Mouse (Mus musculus) forebrain, embryonic 10.5 days (tissue): ENCODE data around the gene Pcyox1. TPM values are rescaled to one million over a fixed set of nuclear protein-coding genes. Genes with fewer than 3 reads are reported as not detected.

Experiments used
- DNase-seq: peaks from one replicate; pipeline ENCODE4 v3.0.0-alpha.2; 2017; ENCODE audit warnings: low spot score; ENCODE audit errors: extremely low spot score
- H3K27ac ChIP-seq: fragments of 300-500 bp; sonication (generic); 2 replicates; pipeline ENCODE4 v1.5.1; 2016; ENCODE audit warnings: mild to moderate bottlenecking
- H3K27me3 ChIP-seq: fragments of 300-500 bp; sonication (generic); 2 replicates; pipeline ENCODE4 v1.6.1; 2016; ENCODE audit warnings: mild to moderate bottlenecking; ENCODE audit not compliant: poor library complexity, severe bottlenecking
- H3K36me3 ChIP-seq: fragments of 300-500 bp; sonication (generic); replicated peaks from 2 replicates; pipeline ENCODE4 v1.6.1; 2016; ENCODE audit warnings: mild to moderate bottlenecking, moderate library complexity
- H3K4me1 ChIP-seq: fragments of 300-500 bp; sonication (generic); 2 replicates; pipeline ENCODE4 v1.6.1; 2016
- H3K4me3 ChIP-seq: fragments of 300-500 bp; sonication (generic); 2 replicates; pipeline ENCODE4 v1.5.1; 2016; ENCODE audit warnings: mild to moderate bottlenecking, moderate library complexity
- H3K9me3 ChIP-seq: fragments of 300-500 bp; sonication (generic); 2 replicates; pipeline ENCODE4 v1.6.1; 2016; ENCODE audit warnings: mild to moderate bottlenecking, moderate library complexity
- WGBS: fragments of 180-500 bp; shearing (Covaris S2); methylation state at CpG from one replicate; pipeline ENCODE4 v1.1.7; 2016; 5-methylcytosine and 5-hydroxymethylcytosine counted together
- polyA plus RNA-seq: library from polyadenylated mRNA; unstranded; fragments of >200 nt; fragmentation: Nextera tagmentation; extraction: Ambion mirVana; gene quantifications from 2 replicates; pipeline ENCODE4 v1.2.1, GENCODE M21; 2016

Gene Pcyox1
- polyA plus RNA-seq, 1 experiment from 2014 or later, result 78.3 TPM

DNA sequence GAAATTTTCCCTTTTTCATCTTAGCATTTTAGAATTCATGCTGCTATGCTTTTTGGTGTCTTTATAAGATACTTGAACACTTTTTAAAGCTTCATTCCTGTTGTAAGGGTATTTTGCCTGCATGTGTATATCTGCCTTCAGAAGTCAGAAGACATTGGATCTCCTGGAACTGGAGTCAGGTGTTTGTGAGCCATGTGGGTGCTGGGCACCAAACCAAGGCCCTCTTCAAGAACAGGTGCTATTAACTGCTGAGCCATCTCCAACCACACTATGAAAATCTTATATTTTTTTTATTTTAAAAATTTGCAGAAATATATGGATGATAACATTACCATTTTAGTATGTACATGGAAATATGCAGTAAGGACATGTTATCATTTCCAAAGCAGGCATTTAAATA is 9.4 kb upstream of the Pcyox1 start:
- Histone ChIP-seq H3K27ac (peak overlapping the region; percentile 51; the same call in 1 of the 2 replicates), H3K36me3 (peaks cover 39% of the 10 kb centered on the region), H3K9me3 (no peaks in the 10 kb centered on the region), H3K4me1 (peaks cover 16% of the 10 kb centered on the region), H3K27me3 (no peaks in the 10 kb centered on the region), H3K4me3 (peak overlapping the region; percentile 70)
- DNase-seq, result no peak

DNA sequence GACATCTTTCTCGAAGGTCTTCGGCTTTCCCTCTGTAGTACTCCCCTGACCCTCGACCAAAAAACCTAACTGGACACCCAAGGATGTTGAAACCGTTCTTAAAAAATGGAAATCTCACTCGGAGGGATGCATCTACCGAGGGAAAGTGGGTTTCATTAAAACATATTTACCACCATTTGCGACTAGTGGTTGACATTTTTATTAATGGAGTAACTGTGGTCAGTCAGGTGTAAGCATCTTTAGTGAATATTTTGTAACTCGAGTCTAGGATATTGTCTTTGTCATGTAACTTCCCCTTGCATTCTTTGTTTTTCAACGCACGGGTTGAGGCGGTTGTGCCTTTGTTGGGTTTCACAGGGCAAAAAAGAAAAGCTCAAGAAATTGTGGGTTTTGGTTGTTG is 8.0 kb upstream of the Pcyox1 start:
- Histone ChIP-seq H3K36me3 (peaks cover 38% of the 10 kb centered on the region), H3K27me3 (no peaks in the 10 kb centered on the region; the same call in 1 of the 2 replicates), H3K27ac (peak overlapping the region; percentile 98), H3K4me3 (peak overlapping the region; percentile 70), H3K9me3 (no peaks in the 10 kb centered on the region), H3K4me1 (peaks cover 22% of the 10 kb centered on the region)
- WGBS, result under 1% methylated on average over 11 of the region's 11 CpGs
- peak; percentile 24 for DNase-seq

DNA sequence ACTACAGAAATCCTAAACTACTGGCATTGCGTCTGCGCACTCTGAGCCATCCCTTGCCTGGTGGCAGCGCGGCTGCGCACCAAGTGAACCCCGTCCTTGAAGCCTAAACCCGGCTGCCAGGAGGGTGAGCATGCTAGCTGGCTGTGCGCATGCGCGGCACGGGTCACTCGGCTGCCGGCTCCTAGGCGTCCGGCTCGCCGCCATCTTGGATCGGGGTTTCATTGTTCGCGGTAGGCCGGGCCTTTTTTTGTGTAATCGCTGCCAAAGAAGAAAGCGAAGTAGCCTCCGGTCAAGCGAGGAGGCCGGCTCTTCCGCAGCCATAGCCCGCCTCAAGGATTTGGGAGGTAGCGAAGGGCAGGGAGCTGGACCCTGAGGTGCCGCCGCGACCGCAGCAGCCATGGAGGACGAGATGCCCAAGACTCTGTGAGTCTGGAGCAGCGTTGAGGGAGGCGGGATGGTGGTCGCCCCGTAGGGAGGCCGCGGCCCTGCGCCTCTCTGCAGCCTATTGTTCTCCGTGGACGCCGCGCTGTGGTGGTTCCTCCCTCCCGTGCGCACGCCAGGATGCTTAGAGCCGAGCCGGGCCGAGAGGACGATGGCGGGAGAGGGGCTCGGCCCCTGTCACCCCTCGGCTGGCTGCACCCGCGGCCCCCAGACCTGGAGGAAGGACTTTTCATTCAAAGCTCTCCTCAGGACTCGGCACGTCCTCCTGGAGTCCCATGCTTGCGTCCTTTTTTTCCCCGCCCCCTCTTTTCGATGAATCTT is 7.3 kb upstream of the Pcyox1 start, which contains the start of gene Tia1:
TSS of gene Tia1 (plus strand) at position 120 of the 762 bp plus-strand sequence.
- no peaks in the 10 kb centered on the region; the same call in 1 of the 2 replicates for H3K27me3 ChIP-seq
- no peaks in the 10 kb centered on the region for H3K9me3 ChIP-seq
- H3K27ac ChIP-seq, result peak within 1 kb of the TSS; percentile 98
- peaks cover 31% of the 10 kb centered on the region for H3K36me3 ChIP-seq
- H3K4me1 ChIP-seq, result peaks cover 22% of the 10 kb centered on the region
- under 1% methylated on average over 62 of the region's 62 CpGs for WGBS
- DNase-seq, result peak; percentile 97
- peak within 1 kb of the TSS; percentile 70 for H3K4me3 ChIP-seq

DNA sequence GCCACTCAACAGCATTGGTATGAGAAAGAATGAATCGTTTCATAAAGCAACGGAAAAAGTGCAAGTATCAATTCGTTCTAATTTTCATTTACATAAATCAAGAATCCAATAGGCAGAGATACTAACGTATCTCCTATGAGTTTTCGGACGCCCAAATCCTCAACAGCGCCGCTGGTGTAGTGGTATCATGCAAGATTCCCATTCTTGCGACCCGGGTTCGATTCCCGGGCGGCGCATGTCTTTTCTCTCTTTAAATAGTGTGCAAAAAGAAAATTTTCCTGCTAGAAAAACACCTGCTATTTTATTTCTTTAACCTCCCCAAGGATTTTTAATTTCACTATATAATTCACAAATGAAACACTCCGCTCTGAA is 6.8 kb upstream of the Pcyox1 start:
- 1% methylated on average over 15 of the region's 15 CpGs for WGBS
- Histone ChIP-seq H3K4me3 (peak overlapping the region; percentile 70), H3K36me3 (peaks cover 25% of the 10 kb centered on the region), H3K4me1 (peaks cover 22% of the 10 kb centered on the region), H3K9me3 (no peaks in the 10 kb centered on the region), H3K27ac (peak overlapping the region; percentile 98), H3K27me3 (peaks cover 4% of the 10 kb centered on the region)
- DNase-seq, result peak; percentile 88

DNA sequence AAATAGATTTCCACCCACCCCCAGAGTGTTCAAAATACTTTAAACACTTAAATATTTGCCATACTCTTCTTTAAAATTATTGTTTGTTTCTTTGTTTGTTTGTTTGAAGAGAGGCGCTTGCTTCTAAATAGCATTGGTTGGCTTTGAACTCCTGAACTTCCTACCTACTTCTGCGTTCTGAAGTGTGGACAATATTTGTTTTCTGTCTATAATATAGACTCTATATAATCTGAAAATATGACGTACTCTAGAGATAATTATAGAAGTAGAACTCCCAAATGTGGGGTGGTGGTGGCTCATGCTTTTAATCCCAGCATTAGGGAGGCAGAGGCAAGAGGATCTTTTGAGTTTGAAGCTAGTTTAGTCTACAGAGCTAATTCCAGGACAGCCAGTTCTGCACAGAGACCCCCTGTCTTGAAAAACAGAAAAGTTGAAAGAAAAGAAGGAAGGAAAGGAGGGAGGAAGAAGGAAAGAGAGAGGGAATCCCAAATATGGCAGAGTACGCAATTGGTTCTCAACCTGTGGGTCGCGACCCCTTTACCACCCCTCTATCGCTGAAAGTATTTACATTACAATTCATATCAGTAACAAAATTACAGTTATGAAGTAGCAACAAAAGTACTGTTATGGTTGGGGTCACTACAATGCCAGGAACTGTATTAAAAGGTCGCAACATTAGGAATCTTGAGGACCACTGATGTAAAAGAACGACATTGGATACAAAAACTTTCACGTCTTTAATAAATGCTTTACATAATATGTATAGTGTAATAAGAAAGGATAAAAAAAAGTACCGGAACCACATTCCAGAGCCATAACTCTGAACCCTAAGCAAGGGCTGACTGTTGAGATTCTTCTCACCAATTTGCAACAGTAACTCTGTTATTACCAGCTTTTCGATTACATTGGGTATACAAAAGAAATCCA is 6.0 kb upstream of the Pcyox1 start:
- DNase-seq, result no peak
- Histone ChIP-seq H3K4me3 (peak overlapping the region; percentile 70), H3K36me3 (peaks cover 18% of the 10 kb centered on the region), H3K27me3 (peaks cover 12% of the 10 kb centered on the region), H3K9me3 (no peaks in the 10 kb centered on the region), H3K27ac (peak overlapping the region; percentile 98), H3K4me1 (peaks cover 22% of the 10 kb centered on the region)
- WGBS, result 40% methylated on average over 12 of the region's 12 CpGs

DNA sequence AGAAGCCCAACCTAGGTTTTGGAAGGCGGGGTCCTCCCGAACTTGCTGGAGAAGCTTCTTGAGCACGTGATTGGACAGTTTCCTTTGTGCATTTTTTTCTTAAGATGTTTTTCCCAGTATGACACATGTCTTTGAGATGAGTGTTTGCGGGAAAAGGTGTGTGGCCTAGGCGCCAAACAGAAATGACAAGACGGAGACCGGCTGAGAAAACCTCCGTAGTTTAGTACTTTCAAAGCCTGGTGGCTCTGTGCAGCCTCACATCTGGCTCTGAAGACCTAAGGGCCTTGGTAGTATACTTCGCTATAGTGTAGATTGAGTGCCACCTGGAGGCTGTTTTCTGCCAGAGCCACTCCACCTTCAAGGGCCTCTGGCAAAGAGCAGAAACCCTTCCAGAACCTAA is 4.0 kb upstream of the Pcyox1 start:
- Histone ChIP-seq H3K4me3 (peak overlapping the region; percentile 37), H3K27me3 (peaks cover 16% of the 10 kb centered on the region), H3K27ac (peak overlapping the region; percentile 36; the same call in 1 of the 2 replicates), H3K36me3 (no peaks in the 10 kb centered on the region), H3K4me1 (peaks cover 24% of the 10 kb centered on the region), H3K9me3 (no peaks in the 10 kb centered on the region)
- DNase-seq, result peak; percentile 68
- 7% methylated on average over 9 of the region's 9 CpGs for WGBS

DNA sequence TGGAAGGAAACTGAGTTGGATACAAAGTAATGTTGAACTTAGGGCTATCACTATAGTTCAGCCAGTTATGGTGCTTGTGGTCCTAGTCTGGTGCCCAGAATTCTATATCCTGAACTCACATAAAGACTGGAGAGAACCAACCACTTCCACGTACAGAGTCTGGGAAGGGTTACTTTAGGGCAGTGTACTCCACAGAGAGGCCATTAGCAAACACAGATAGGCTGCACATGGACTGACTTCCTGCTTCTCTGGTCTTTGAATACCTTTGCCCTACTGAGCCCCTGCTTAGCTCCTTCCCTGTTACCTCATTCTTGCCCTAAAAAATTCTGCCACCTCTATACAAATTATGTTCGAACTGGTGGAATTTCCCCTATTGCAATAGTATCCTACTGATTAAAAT is 3.0 kb upstream of the Pcyox1 start:
- Histone ChIP-seq H3K4me3 (no peak overlapping the region), H3K4me1 (peaks cover 31% of the 10 kb centered on the region), H3K27me3 (peaks cover 16% of the 10 kb centered on the region), H3K36me3 (no peaks in the 10 kb centered on the region), H3K27ac (no peak overlapping the region), H3K9me3 (no peaks in the 10 kb centered on the region)
- WGBS, result 86% methylated on average over 2 of the region's 2 CpGs
- no peak for DNase-seq

DNA sequence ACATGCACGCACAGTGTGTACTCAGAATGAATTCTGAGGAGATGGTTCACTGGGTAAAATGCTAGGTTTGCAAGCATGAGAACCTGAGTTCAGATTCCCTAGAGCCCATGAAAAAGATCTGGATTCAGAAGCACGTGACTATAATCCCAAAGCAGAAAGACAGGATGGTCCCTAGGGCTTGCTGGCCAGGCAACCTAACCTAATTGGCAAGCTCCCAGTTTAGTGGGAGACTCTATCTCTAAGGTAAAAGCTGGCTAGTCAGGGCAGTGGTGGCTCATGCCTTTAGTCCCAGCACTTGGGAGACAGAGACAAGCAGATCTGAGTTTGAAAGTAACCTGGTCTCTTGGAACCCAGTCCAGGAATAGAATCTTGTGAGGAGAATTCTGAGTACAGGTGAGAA is 2.0 kb upstream of the Pcyox1 start:
- no peak overlapping the region for H3K4me3 ChIP-seq
- peaks cover 6% of the 10 kb centered on the region for H3K36me3 ChIP-seq
- 88% methylated on average over 2 of the region's 2 CpGs for WGBS
- H3K9me3 ChIP-seq, result no peaks in the 10 kb centered on the region
- no peak overlapping the region for H3K27ac ChIP-seq
- peaks cover 16% of the 10 kb centered on the region for H3K27me3 ChIP-seq
- no peak for DNase-seq
- peaks cover 34% of the 10 kb centered on the region for H3K4me1 ChIP-seq

DNA sequence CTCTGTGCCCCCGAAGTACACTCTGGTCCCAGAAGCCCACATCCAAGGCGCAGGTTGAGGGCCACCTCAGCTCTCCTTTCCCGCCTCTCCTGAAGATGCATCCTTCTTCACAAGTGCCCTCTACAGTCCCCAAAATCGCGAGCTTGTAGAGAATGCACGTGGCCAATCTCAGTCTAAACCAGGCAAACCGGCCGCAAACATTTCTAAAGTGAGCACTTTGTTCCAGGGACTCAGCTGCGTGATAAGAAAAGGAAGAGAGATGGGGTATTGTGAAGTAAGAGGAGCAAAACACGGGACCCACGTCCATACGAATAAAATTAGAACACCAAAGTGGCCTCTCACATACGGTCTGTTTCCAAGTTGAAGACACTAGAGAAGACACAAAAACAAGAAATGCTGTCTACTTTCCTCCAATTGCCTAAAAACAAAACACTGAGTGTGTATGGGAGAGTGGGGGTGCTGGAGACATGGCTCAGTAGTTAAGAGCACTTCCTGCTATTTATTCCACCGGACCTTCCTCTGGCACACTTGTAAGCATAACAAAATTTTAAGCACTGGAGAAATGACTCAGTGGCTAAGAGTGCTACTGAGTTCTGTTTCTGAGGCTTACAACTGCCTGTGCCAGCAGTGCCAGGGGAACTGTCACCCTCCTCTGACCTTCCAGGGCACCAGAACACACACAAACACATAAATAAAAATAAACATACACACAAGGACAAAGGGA is 465 bp upstream of the Pcyox1 start:
- WGBS, result 8% methylated on average over 14 of the region's 14 CpGs

DNA sequence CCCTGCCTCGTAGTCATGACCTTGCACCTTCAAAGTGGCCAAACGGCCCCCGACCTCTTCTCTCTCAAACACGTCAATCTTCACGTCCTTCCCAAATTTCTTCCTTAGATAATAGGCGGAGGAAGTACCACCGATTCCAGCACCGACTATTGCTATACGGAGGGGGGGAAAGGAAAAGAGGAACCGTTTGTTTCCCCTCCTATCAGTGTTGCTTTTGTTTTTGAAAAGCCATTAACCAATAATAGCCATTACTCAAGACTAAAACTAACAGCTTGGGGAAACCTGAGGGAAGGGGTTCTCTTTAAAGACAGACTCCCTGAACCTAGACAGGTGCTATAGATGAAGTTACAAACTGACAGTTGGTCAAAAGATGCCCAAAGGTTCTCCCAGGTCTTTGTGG is 985 bp downstream of the Pcyox1 start:
- H3K27ac ChIP-seq, result peak overlapping the region; percentile 93
- H3K36me3 ChIP-seq, result peaks cover 34% of the 10 kb centered on the region
- H3K27me3 ChIP-seq, result peaks cover 16% of the 10 kb centered on the region
- H3K4me1 ChIP-seq, result peaks cover 34% of the 10 kb centered on the region
- H3K4me3 ChIP-seq, result peak overlapping the region; percentile 94
- H3K9me3 ChIP-seq, result no peaks in the 10 kb centered on the region
- DNase-seq, result no peak
- WGBS, result 47% methylated on average over 10 of the region's 10 CpGs

More for the DNA sequence above, 465 bp upstream of the Pcyox1 start:
- H3K27ac ChIP-seq, result peak overlapping the region; percentile 93
- H3K4me3 ChIP-seq, result peak overlapping the region; percentile 94
- H3K9me3 ChIP-seq, result no peaks in the 10 kb centered on the region
- DNase-seq, result no peak
- H3K4me1 ChIP-seq, result peaks cover 34% of the 10 kb centered on the region
- peaks cover 20% of the 10 kb centered on the region for H3K36me3 ChIP-seq
- peaks cover 16% of the 10 kb centered on the region for H3K27me3 ChIP-seq

DNA sequence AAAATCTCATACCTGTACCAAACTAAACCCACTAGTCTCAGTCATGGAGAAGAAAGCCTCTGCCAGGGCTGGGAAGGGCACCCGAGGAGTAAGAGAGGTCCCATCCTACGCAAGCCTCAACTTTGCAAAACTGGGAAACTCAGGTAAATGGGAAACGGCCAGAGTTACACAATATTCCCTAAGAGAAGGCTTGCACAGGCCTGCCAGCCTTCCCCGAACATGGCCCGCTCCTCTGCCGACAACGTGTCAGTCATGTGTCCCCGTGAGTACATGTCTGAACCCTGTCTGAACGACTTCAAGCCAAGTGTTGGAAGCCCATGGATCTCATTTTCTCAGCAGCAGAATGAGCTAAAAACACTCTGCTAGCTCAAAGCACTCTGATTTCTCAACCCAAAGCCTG is 1.9 kb downstream of the Pcyox1 start:
- H3K27me3 ChIP-seq, result peaks cover 16% of the 10 kb centered on the region
- H3K9me3 ChIP-seq, result no peaks in the 10 kb centered on the region
- H3K36me3 ChIP-seq, result peaks cover 44% of the 10 kb centered on the region
- H3K4me3 ChIP-seq, result peak overlapping the region; percentile 94
- H3K4me1 ChIP-seq, result peaks cover 27% of the 10 kb centered on the region
- WGBS, result 94% methylated on average over 9 of the region's 9 CpGs
- H3K27ac ChIP-seq, result no peak overlapping the region
- no peak for DNase-seq

DNA sequence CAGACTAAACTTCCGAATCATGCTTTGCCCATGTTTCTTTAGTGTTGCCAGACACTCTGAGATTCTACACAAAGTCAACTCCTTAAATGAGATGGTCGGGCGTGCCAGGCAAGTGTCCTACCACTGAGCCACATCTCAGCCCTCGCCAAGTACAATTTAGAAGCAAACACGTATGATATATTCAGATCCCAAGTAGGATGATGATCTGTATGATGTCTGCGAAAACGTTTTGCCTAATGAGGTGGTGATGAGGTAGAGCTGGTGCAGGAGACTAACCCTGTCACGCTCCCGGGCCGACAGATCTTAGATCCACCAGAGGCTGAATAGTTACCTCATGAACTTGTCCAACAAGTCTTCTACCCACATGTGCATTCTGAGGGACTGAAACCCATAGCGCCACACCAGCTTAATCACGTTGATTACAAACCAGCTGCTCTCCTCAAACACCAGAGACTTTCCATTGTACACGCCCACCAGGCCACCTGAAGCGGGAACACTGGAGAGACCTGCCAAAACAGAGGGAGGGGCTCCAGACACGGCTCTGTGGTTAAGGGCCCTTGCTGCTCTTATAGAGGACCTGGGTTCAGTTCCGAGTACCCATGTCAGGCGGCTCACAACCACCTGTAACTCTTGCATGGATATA is 2.8 kb downstream of the Pcyox1 start:
- Histone ChIP-seq H3K36me3 (peaks cover 52% of the 10 kb centered on the region), H3K4me3 (no peak overlapping the region), H3K4me1 (peaks cover 27% of the 10 kb centered on the region), H3K9me3 (no peaks in the 10 kb centered on the region), H3K27ac (no peak overlapping the region), H3K27me3 (peaks cover 16% of the 10 kb centered on the region)
- WGBS, result 94% methylated on average over 17 of the region's 17 CpGs
- no peak for DNase-seq
